Mouse (Mus musculus) brain, embryonic 14.5 days (tissue): ENCODE data around the gene Dst.

ENCODE experiments used
- CTCF ChIP-seq: fragments of 200-500 bp; IDR thresholded peaks from 2 replicates; pipeline ENCODE4 v1.5.1; 2012; ENCODE audit warnings: inconsistent platforms, mild to moderate bottlenecking, moderate library complexity, borderline replicate concordance; ENCODE audit not compliant: insufficient read depth, insufficient read length; ENCODE audit errors: extremely low read depth
- POLR2A ChIP-seq: fragments of 200-500 bp; IDR thresholded peaks from 2 replicates; pipeline ENCODE4 v1.6.1; 2012; ENCODE audit warnings: mild to moderate bottlenecking, inconsistent platforms, borderline replicate concordance; ENCODE audit not compliant: poor library complexity, insufficient read depth, insufficient read length, severe bottlenecking; ENCODE audit errors: extremely low read depth

GRCm38 (mm10) chr1:34200791-34201190 is 292.8 kb downstream of the Dst start:
- no peak for TF ChIP-seq CTCF
- TF ChIP-seq POLR2A, result no peak
